Mouse (Mus musculus) cerebellum, postnatal 14 days (tissue): ENCODE data around the gene Rbfox1.

Experiments
- DNase-seq, 2 experiments: peaks; one replicate each; pipeline ENCODE4 v3.0.0; 2021; ENCODE audit warnings: mixed read lengths in 2 of 2

The Rbfox1 gene

GRCm38 (mm10) chr16:6242468-6242867 is 357.3 kb downstream of the Rbfox1 start:
- no peak for DNase-seq

- DNase-seq = no peak
These were observed 362.4 kb downstream of the Rbfox1 start for GRCm38 (mm10) chr16:6247569-6247968.

DNA sequence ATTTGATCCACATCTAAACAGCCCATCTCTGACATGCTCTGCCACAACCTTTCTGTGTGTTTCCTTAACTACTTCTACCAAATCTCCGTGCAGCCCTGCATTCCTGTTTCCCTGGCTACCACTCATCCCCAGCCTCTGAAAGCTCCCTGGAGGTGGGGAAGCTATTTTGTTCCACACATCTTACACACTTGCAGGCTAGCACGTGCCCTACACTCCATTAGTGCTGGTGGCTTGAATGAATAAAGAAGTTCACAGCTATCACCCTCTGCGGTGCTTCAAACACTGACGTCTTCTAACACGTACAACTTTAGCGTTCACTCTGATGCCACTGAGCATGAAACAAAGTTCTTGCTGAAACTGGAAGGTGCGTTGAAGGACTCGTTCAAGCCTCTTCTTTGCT is 379.4 kb downstream of the Rbfox1 start:
- DNase-seq = no peak

GRCm38 (mm10) chr16:6265610-6266009 is 380.5 kb downstream of the Rbfox1 start:
- no peak for DNase-seq

GRCm38 (mm10) chr16:6271596-6272370 is 386.6 kb downstream of the Rbfox1 start:
- peak; percentile 62 to 70 for DNase-seq

GRCm38 (mm10) chr16:6283496-6283895 is 398.3 kb downstream of the Rbfox1 start:
- DNase-seq = peak in 1 of 2 experiments; percentile 25

- DNase-seq = no peak
These were observed 399.2 kb downstream of the Rbfox1 start for GRCm38 (mm10) chr16:6284317-6284716.

DNA sequence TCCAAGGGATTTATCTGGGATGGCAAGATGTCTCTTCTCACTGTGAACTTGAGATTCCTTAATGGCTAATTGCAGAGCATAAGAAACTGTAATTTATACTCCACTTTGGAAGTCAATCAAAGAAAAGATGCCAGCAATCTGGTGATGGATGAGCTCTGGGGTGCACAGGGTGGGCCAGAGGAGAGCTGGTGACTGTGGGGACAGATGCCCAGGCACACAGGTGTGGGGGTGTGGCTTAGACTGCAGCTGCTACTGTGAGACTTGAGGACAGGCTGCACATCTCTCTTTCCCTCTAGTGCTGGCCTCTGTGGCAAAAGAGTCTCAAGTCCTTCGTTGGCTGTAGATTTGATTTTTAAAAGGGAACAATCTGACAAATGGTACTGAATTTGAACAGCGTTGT is 402.5 kb downstream of the Rbfox1 start:
- no peak for DNase-seq

- no peak for DNase-seq
These were observed 415.0 kb downstream of the Rbfox1 start for GRCm38 (mm10) chr16:6300112-6300511.

- no peak for DNase-seq
These were observed 417.9 kb downstream of the Rbfox1 start for GRCm38 (mm10) chr16:6303082-6303481.

GRCm38 (mm10) chr16:6309940-6310339 is 424.8 kb downstream of the Rbfox1 start:
- peak; percentile 57 to 65 for DNase-seq

DNA sequence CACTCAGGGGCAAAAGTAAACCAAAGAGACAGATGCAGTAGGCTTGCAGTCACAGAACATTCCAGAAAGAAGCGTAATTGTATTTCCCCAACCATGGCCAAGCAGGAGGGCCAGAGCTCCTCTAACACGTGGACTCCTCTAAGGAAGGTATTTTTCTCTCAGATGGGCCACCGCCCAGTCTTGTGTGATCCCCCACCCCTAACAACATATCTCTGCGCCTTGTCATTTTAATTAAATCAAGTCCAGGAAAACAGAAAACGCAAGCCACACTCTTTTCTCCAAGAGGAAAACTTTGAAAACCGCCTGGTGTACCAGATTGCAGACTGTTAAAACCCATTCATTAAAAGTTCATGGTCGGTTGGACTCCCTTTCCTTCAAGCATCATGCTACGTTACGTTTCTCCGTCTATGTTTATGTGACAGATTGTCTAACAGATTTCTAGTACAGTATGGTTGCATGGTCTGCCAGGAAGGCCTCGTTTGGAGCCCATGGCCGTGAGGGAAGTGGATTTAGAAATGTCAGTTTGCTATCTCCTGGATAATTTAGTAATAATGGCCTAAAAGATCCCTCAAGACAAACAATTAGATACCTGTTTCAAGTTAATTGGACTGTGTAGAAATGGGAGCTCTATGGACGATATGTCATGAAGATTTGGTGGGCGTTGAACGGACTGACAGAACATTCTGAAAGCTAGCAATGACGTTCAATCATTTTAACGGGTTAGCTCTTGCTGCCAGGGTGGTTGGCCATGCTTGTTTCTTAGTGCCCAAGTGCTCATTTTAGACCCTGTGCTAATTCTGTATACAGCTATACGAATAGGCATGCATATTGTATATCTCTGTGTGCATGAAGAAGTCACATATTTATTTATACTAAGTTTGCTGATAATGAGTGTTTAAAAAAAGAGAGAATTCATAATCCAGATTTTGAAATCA is 425.9 kb downstream of the Rbfox1 start:
- peak; percentile 50 to 58 for DNase-seq

DNA sequence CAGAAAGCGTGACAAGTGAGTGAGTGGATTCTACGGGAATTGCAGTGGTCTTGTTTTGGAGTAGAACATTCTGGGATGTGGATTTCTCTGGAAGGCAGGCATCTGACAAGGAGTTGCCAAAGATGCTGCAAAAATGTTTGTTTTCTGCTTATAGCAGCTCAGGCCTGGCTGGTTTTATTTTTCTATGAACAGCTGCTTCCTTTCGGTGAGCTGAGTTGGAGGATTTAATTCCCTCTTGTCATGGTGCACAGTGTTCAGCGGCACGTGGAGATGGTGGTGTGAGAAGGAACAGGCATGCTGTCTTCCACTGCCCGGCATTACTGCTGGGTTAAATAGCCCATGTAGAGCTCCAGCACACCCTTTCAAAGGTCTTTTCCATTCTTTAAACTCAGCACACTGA is 428.5 kb downstream of the Rbfox1 start:
- no peak for DNase-seq

GRCm38 (mm10) chr16:6324832-6325231 is 439.7 kb downstream of the Rbfox1 start:
- DNase-seq = peak; percentile 47

DNA sequence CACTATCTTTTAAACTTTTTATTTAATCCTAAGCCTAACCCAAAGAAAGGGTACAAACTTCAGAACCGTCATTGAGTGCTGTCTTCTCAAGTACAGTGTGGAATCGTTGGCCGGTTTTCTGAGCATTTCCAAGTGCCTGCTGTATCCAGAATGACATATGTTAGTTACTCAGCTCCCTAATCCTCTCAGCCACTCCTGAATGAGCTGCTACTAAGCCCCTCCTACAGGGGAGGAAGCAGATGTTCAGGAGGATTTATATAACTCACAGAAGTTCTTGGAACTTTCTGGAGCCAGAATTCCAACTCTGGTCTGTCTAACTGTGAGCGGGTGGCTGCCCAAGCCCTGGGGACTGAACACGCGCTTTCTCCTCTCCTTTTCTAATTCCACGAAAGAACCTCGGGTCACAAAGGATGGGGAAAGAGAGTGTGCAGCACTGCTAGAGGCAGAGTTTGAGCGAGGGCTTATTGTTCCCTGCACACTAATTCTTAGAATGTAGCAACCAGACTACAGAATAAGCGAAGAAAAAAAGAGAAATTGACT is 446.3 kb downstream of the Rbfox1 start:
- no peak for DNase-seq

DNA sequence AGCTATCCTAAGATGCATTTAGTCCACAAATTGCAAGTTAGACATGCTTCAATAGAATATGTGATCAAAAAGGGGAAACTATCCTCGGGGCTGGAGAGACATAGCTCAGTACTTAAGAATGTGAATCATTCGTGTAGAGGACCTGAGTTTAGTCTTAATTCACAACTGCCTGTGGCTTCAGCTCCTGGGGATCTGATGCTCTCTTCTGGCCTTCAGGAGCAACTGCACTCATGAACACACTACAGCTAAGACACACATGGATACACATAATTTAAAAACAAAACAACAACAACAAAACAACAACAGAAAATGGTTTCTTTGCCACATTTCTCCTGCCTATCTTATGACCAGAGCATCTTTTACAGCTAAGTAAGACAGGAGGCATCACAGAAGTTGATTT is 448.1 kb downstream of the Rbfox1 start:
- no peak for DNase-seq

GRCm38 (mm10) chr16:6348103-6348502 is 462.9 kb downstream of the Rbfox1 start:
- no peak for DNase-seq

GRCm38 (mm10) chr16:6348581-6349241 is 463.6 kb downstream of the Rbfox1 start:
- DNase-seq = peak; percentile 79 to 82

DNA sequence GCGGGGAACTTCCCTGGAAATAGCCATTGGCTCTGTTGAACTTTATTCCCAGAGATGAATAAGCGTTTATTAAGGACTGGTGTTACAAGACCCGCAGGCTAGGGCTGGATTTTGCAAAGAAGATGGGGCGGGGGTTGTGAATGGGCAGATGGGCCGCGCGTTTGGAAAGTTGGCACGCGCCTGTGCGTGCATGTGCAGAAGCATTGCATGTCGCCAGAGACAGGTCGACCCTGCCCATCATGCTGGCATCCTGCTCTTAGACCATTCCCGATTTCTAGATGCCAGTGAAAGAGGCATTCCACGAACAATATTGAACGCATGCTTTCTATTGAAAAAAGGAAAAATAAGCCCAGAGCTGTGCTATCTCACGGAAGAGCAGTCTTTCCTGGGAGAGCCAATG is 464.2 kb downstream of the Rbfox1 start:
- peak; percentile 78 to 84 for DNase-seq

GRCm38 (mm10) chr16:6350256-6350655 is 465.1 kb downstream of the Rbfox1 start:
- DNase-seq = peak in 1 of 2 experiments; percentile 24

DNA sequence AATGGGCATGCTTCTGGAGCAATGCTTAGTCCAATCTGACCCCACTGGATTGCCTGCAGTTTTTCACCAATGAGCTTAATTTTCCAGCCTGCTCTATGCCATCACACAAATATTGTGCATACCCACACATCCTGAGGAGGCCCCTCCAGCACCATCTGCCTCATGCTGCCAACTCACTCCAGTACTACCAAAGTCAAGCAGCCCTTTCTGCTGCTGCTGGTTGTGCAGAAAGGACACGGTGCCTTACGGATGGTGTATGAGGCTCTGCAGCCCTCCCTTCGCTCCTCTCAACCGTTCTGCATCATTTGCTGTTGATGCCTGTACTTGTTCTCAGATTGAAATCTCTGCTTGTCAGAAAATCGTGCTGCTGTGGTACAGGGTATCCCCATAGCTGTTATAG is 468.0 kb downstream of the Rbfox1 start:
- DNase-seq = peak in 1 of 2 experiments; percentile 24

DNA sequence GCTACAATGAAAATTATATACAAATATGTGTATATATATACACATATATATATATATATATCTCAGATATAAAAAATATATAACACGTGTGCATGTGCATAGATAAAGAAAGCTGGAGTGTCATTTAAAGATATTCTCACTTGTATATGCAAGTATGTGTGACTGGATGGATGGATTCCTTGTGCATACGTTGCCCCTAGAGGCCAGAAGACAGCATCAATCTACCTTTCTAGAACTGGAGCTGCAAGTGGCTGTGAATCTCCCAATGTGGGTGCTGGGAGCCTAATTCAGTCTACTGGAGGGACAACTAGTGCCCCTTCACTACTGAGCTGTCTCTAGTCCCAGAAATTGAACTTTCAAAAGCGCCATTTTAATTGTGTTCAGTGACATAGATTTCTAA is 471.8 kb downstream of the Rbfox1 start:
- no peak for DNase-seq

DNA sequence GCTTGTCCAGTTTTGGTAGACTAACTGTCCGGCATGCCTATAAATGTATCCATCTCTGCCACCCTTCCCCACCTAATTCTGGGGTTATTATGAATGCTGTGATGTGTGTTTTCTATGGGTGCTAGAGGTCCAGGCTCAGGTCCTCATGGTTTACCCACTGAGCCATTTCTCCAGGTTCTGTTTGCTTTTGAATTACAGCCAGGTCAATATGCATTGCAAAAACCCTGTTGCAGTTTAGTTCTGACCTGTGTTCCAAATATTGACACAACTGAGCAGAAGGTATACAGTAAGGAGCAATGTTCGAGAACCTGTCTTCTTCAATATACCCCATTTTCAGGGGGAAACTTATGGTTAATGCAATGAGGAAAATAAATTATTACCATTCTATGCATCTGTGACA is 480.6 kb downstream of the Rbfox1 start:
- DNase-seq = no peak
